Mouse (Mus musculus) liver, adult 2 months (tissue): ENCODE measurements around the gene Leng8. TPM values are rescaled to one million over a fixed set of nuclear protein-coding genes. Genes with fewer than 3 reads are reported as not detected.

Source experiments
- DNase-seq: peaks from one replicate; pipeline ENCODE4 v3.0.0-alpha.2; 2011; ENCODE audit warnings: low read depth, low spot score; ENCODE audit errors: extremely low read depth
- H3K27ac ChIP-seq: fragments of 200-500 bp; replicated peaks from 2 replicates; pipeline ENCODE4 v1.5.1; 2012; ENCODE audit warnings: low read depth, mild to moderate bottlenecking, control low read depth, inconsistent platforms, low read length; ENCODE audit not compliant: insufficient read depth
- H3K27me3 ChIP-seq: fragments of 200-500 bp; 2 replicates; pipeline ENCODE4 v1.6.1; 2012; ENCODE audit warnings: mild to moderate bottlenecking, moderate library complexity, low read length, inconsistent platforms; ENCODE audit not compliant: control insufficient read depth, insufficient read depth
- H3K36me3 ChIP-seq: fragments of 200-500 bp; 2 replicates; pipeline ENCODE4 v1.6.1; 2012; ENCODE audit warnings: low read length, inconsistent platforms; ENCODE audit not compliant: control insufficient read depth, insufficient read depth
- H3K4me1 ChIP-seq: fragments of 200-500 bp; 2 replicates; pipeline ENCODE4 v1.6.1; 2011; ENCODE audit warnings: low read length; ENCODE audit not compliant: control insufficient read depth, insufficient read depth
- H3K4me3 ChIP-seq: fragments of 200-500 bp; 2 replicates; pipeline ENCODE4 v1.5.1; 2011; ENCODE audit warnings: low read depth, mild to moderate bottlenecking, control low read depth, low read length, moderate library complexity; ENCODE audit not compliant: insufficient read depth
- H3K79me2 ChIP-seq: fragments of 200-500 bp; 2 replicates; pipeline ENCODE4 v1.6.1; 2012; ENCODE audit warnings: inconsistent platforms, mild to moderate bottlenecking, low read length, moderate library complexity; ENCODE audit not compliant: control insufficient read depth, insufficient read depth
- H3K9ac ChIP-seq: fragments of 200-500 bp; 2 replicates; pipeline ENCODE4 v1.6.1; 2012; ENCODE audit warnings: low read depth, mild to moderate bottlenecking, control low read depth, inconsistent platforms, low read length
- CTCF ChIP-seq: fragments of 200-500 bp; IDR thresholded peaks from 2 replicates; pipeline ENCODE4 v1.5.1; 2011; ENCODE audit warnings: low read depth, low read length, control low read depth
- POLR2A ChIP-seq: fragments of 200-500 bp; IDR thresholded peaks from 2 replicates; pipeline ENCODE4 v1.6.1; 2011; ENCODE audit warnings: low read length, control low read depth; ENCODE audit not compliant: insufficient read depth; ENCODE audit errors: extremely low read depth
- WGBS: fragments of 180-500 bp; shearing (Covaris S2); methylation state at CpG from one replicate; pipeline ENCODE4 v1.1.7; 2018; 5-methylcytosine and 5-hydroxymethylcytosine counted together
- polyA plus RNA-seq: library from polyadenylated mRNA; depleted of rRNA; stranded (reverse); fragments of >200 nt; gene quantifications from 2 replicates; pipeline ENCODE4 v1.2.3, GENCODE M21; 2012
- total RNA-seq: library from RNA; depleted of rRNA; stranded (reverse); fragments of >200 nt; gene quantifications from 2 replicates; pipeline ENCODE4 v1.2.3, GENCODE M21; 2014

The Leng8 gene
- total and polyA plus RNA-seq, 2 experiments: 36.1 to 148 TPM

DNA sequence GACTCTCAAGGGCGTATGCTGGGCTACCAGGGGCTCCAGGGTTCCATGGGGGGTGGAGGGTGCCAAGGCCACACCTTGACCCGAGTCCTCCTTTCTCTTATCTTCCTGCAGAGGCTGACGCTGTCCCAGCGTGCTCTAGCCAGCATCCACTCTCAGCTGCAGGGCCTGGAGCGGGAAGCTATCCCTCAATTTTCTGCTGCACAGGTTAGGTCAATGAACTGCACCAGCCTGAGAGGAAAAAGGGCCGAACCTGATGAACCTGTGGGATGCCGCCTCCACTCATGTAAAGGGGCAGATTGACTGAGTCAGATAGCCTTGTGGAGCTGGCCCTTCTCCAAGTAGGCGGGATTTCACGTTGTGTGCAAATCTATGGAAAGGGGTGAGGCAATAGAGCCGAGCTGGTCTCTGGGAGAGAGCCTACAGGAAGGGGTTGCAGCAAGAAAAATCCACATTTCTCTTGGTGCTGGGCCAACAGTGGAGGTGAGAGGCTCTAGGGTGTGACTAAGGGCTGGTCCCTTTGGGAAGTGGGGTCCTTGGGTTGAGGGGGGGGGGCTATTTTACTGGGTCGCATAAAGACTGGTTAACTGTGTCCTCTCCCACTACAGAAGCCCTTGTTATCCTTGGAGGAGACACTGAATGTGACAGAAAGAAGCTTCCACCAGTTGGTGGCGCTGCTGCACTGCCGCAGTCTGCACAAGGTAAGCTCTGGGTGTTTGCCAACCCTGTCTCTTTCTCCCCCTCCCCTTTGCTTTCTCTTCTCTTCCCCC is 6.0 kb upstream of the Leng8 start:
- Histone ChIP-seq H3K4me3 (no peak overlapping the region), H3K36me3 (no peaks in the 10 kb centered on the region), H3K79me2 (no peaks in the 10 kb centered on the region), H3K27me3 (no peaks in the 10 kb centered on the region), H3K4me1 (peaks cover 4% of the 10 kb centered on the region), H3K9ac (no peak overlapping the region), H3K27ac (no peak overlapping the region)
- TF ChIP-seq CTCF (peak; percentile 98), POLR2A (no peak)
- peak; percentile 54 for DNase-seq
- 28% methylated on average over 13 of the region's 13 CpGs for WGBS

DNA sequence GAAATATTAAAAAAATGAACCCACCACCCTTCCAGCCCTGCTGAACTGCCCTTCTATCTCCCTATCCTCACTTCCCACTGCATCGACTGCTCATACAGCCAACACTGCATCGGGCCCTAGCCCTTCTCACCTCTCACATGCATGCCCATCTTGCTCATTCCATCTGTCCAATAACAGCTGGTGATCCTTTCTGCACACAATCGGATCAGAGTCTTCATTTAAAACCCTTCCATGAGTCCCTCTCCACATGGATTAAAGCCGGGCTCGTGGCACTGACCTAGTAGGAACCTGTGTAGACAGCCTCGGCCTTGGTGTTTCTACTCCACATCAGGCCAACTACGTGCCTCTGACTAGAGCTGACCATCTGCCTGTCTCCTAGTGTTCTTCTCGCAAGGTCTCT is 4.9 kb upstream of the Leng8 start:
- no peak overlapping the region for H3K9ac ChIP-seq
- no peaks in the 10 kb centered on the region for H3K27me3 ChIP-seq
- WGBS: 87% methylated on average over 8 of the region's 8 CpGs
- H3K27ac ChIP-seq: no peak overlapping the region
- DNase-seq: no peak
- peaks cover 4% of the 10 kb centered on the region for H3K4me1 ChIP-seq
- H3K36me3 ChIP-seq: no peaks in the 10 kb centered on the region
- H3K4me3 ChIP-seq: no peak overlapping the region
- TF ChIP-seq POLR2A (no peak), CTCF (no peak)
- H3K79me2 ChIP-seq: no peaks in the 10 kb centered on the region

DNA sequence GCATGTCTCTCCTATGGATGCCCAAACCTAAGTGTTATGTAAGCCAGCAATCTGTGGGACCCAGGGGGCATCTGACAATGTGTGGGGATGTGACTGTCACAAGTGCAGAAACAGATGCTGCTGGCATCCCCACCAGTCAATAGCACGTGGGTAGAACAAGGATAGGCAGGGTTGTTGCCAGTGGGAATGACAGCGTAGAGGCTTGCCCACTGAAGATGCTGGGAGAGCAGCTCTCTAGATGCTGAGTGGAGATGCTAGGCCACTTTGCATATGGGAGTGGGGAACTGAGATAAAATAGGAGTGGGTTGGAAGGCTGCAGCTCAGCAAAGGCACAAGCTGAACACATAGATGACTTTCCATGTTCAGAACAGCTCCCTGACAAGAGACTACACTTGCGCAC is 4.3 kb upstream of the Leng8 start:
- no peak overlapping the region for H3K9ac ChIP-seq
- TF ChIP-seq CTCF (no peak), POLR2A (no peak)

DNA sequence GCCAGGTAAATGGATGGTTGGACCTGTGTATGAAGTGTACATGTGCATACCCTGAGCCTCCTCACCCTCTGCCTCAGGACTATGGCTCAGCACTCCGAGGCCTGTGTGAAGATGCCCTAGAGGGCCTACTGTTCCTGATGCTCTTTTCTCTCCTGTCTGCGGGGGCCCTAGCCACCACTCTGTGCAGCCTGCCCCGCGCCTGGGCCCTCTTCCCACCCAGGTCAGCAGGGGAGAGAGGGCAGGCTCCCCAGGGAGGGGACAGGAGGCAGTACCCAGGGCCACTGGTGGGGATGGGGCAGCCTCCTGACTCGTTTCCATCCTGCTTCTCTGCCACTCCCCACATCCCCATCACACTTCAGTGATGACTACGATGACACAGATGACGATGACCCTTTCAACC is 3.8 kb upstream of the Leng8 start:
- Histone ChIP-seq H3K4me3 (no peak overlapping the region), H3K79me2 (peaks cover 8% of the 10 kb centered on the region; the same call in 1 of the 2 replicates), H3K9ac (no peak overlapping the region), H3K4me1 (peaks cover 6% of the 10 kb centered on the region), H3K36me3 (no peaks in the 10 kb centered on the region), H3K27me3 (no peaks in the 10 kb centered on the region), H3K27ac (no peak overlapping the region)
- DNase-seq: no peak
- TF ChIP-seq POLR2A: no peak
- no peak for TF ChIP-seq CTCF
- WGBS: 83% methylated on average over 7 of the region's 7 CpGs

More for the DNA sequence above, 4.3 kb upstream of the Leng8 start:
- Histone ChIP-seq H3K36me3 (no peaks in the 10 kb centered on the region), H3K27me3 (no peaks in the 10 kb centered on the region), H3K27ac (no peak overlapping the region), H3K79me2 (peaks cover 3% of the 10 kb centered on the region; the same call in 1 of the 2 replicates), H3K4me1 (peaks cover 4% of the 10 kb centered on the region), H3K4me3 (no peak overlapping the region)
- no peak for DNase-seq
- WGBS: 85% methylated on average over 3 of the region's 3 CpGs

DNA sequence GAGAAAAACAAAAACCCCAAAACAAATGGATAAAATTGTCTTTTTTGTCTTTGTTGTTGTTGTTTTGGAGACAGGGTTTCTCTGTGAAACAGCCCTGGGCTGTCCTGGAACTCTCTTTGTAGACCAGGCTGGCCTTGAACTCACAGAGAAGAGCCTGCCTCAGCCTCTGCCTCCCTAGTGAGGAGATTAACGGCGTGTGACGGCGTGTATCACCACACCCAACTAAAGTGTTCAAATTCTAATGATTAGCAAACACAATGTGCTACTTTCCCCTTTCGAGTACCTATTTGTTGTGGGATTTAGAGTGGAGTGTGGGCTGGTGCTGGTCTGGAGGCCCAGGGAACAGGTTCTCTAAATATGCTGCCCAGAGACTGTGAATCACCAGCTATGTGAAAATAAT is 1.9 kb upstream of the Leng8 start:
- H3K79me2 ChIP-seq: peaks cover 15% of the 10 kb centered on the region; the same call in 1 of the 2 replicates
- H3K4me3 ChIP-seq: no peak overlapping the region
- H3K27ac ChIP-seq: no peak overlapping the region
- TF ChIP-seq POLR2A (no peak), CTCF (no peak)
- H3K4me1 ChIP-seq: peaks cover 9% of the 10 kb centered on the region
- H3K27me3 ChIP-seq: no peaks in the 10 kb centered on the region
- peaks cover 12% of the 10 kb centered on the region for H3K36me3 ChIP-seq
- H3K9ac ChIP-seq: no peak overlapping the region
- DNase-seq: no peak
- WGBS: 83% methylated on average over 5 of the region's 5 CpGs

DNA sequence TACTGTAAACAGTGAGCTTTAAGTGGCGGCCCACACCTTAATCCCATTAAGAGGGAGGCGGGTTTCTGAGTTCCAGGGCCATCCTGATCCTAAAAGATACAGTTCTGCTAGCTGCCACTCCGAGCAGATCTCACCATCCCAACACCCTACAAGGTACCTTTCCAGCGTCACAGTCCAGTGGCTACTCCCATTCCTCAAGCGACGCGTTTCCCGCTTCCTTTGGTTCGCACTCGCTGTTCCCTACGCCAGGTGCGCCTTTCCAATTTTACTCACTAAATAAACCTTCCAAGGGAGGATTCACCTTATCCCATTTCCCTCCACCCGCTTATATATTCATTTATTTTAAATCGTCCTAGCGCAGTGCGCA is 452 bp upstream of the Leng8 start:
- no peak for DNase-seq
- Histone ChIP-seq H3K27me3 (no peaks in the 10 kb centered on the region), H3K36me3 (peaks cover 23% of the 10 kb centered on the region), H3K4me1 (peaks cover 9% of the 10 kb centered on the region), H3K4me3 (peak overlapping the region; percentile 54), H3K9ac (peak overlapping the region; percentile 71), H3K27ac (peak overlapping the region; percentile 48), H3K79me2 (peaks cover 15% of the 10 kb centered on the region; the same call in 1 of the 2 replicates)
- under 1% methylated on average over 16 of the region's 16 CpGs for WGBS
- TF ChIP-seq CTCF (no peak), POLR2A (no peak)
